Mouse (Mus musculus) embryonic facial prominence, embryonic 10.5 days (tissue): Measurements from ENCODE around the gene Tmem165. TPM values are rescaled to one million over a fixed set of nuclear protein-coding genes. Genes with fewer than 3 reads are reported as not detected.

Source experiments
- DNase-seq: peaks from one replicate; pipeline ENCODE4 v3.0.0-alpha.2; 2017; ENCODE audit warnings: low spot score
- H3K27ac ChIP-seq: fragments of 300-500 bp; sonication (generic); replicated peaks from 2 replicates; pipeline ENCODE4 v1.5.1; 2016; ENCODE audit warnings: mild to moderate bottlenecking
- H3K27me3 ChIP-seq: fragments of 300-500 bp; sonication (generic); replicated peaks from 2 replicates; pipeline ENCODE4 v1.6.1; 2016; ENCODE audit warnings: low read depth, mild to moderate bottlenecking; ENCODE audit not compliant: poor library complexity, severe bottlenecking
- H3K36me3 ChIP-seq: fragments of 300-500 bp; sonication (generic); replicated peaks from 2 replicates; pipeline ENCODE4 v1.6.1; 2016; ENCODE audit warnings: mild to moderate bottlenecking, moderate library complexity
- H3K4me1 ChIP-seq: fragments of 300-500 bp; sonication (generic); 2 replicates; pipeline ENCODE4 v1.6.1; 2016
- H3K4me3 ChIP-seq: fragments of 300-500 bp; sonication (generic); 2 replicates; pipeline ENCODE4 v1.5.1; 2016; ENCODE audit warnings: mild to moderate bottlenecking, moderate library complexity
- H3K9me3 ChIP-seq: fragments of 300-500 bp; sonication (generic); 2 replicates; pipeline ENCODE4 v1.6.1; 2016; ENCODE audit warnings: mild to moderate bottlenecking
- WGBS: fragments of 180-500 bp; shearing (Covaris S2); methylation state at CpG from one replicate; pipeline ENCODE4 v1.1.7; 2016; 5-methylcytosine and 5-hydroxymethylcytosine counted together
- polyA plus RNA-seq: library from polyadenylated mRNA; unstranded; fragments of >200 nt; fragmentation: Nextera tagmentation; extraction: Ambion mirVana; gene quantifications from 2 replicates; pipeline ENCODE4 v1.2.1, GENCODE M21; 2016

Gene Tmem165
- polyA plus RNA-seq, 1 experiment from 2014 or later, result 74.0 TPM

- DNase-seq, result no peak
- H3K4me3 ChIP-seq, result no peak overlapping the region
- peaks cover 5% of the 10 kb centered on the region; the same call in 1 of the 2 replicates for H3K27me3 ChIP-seq
- H3K36me3 ChIP-seq, result no peaks in the 10 kb centered on the region
- WGBS, result 88% methylated on average over 7 of the region's 7 CpGs
- peaks cover 17% of the 10 kb centered on the region for H3K4me1 ChIP-seq
- H3K9me3 ChIP-seq, result no peaks in the 10 kb centered on the region
- no peak overlapping the region for H3K27ac ChIP-seq
Measured at GRCm38 (mm10) chr5:76177664-76178063, 6.0 kb upstream of the Tmem165 start.

- Histone ChIP-seq H3K27me3 (peaks cover 8% of the 10 kb centered on the region; the same call in 1 of the 2 replicates), H3K4me3 (no peak overlapping the region), H3K9me3 (no peaks in the 10 kb centered on the region), H3K27ac (no peak overlapping the region), H3K4me1 (peaks cover 26% of the 10 kb centered on the region), H3K36me3 (no peaks in the 10 kb centered on the region)
- 95% methylated on average over 5 of the region's 5 CpGs for WGBS
- no peak for DNase-seq
Measured at GRCm38 (mm10) chr5:76179171-76179570, 4.5 kb upstream of the Tmem165 start.

- H3K9me3 ChIP-seq, result no peaks in the 10 kb centered on the region
- no peak overlapping the region for H3K27ac ChIP-seq
- no peak for DNase-seq
- H3K4me3 ChIP-seq, result no peak overlapping the region
- peaks cover 28% of the 10 kb centered on the region for H3K4me1 ChIP-seq
- 84% methylated on average over 5 of the region's 5 CpGs for WGBS
- H3K36me3 ChIP-seq, result no peaks in the 10 kb centered on the region
- H3K27me3 ChIP-seq, result peaks cover 8% of the 10 kb centered on the region; the same call in 1 of the 2 replicates
Measured at GRCm38 (mm10) chr5:76179791-76180190, 3.9 kb upstream of the Tmem165 start.

DNA sequence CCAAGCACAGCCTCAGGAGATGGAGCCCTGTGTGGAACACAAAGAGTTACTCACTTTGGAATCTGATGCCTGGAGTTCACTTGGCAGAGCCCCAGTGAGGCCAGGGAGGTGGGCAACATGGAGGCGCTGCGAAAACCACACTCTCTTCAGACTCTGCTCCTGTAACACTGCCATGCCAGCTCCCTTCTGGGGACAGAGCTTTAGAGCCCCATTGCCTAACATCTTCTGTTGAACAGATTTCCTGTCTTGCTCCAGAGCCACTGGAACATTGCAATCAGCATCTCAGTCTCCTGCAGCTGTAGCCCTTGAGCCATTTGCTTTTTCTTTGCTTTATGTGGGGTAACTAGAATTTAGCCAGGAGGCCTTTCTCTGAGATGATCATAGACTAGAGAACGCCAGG is 1.4 kb upstream of the Tmem165 start:
- no peak overlapping the region for H3K27ac ChIP-seq
- H3K9me3 ChIP-seq, result no peaks in the 10 kb centered on the region
- H3K36me3 ChIP-seq, result peaks cover 19% of the 10 kb centered on the region
- no peak for DNase-seq
- H3K27me3 ChIP-seq, result peaks cover 8% of the 10 kb centered on the region; the same call in 1 of the 2 replicates
- 65% methylated on average over 3 of the region's 3 CpGs for WGBS
- no peak overlapping the region for H3K4me3 ChIP-seq
- peaks cover 31% of the 10 kb centered on the region for H3K4me1 ChIP-seq

DNA sequence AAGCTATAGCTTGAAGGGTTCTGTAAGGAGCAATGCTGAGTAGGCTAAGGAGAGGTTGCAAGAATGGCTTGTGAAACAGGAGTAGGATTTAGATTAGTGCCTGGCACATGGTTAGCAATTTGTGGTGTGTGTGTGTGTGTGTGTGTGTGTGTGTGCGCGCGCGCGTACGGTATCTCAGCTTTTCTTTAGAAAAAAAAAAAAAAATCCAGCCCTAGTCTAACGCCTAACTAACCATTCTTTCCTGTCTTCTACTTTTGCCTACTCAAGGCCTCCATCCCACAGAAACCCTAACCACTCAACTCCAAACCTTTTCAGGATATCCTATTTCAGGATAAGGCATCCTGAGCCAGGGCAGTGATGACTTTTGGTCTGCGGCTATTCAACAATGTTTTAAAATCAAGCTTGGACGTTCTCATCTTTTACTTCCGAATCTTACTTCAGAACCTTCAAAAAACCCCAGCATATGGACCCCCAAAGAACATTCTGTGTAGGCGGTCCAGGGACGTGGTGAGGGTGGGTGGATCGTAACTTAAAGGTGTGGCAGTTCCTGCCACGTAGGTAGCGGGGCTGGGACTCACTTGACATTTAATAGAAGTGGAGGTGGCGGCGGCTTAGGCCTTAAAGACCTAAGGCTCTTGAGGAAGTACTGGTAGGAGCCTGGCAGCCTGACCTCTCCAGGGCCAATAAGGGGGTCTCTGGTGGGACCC is 484 bp upstream of the Tmem165 start:
- H3K4me1 ChIP-seq, result peaks cover 31% of the 10 kb centered on the region
- no peaks in the 10 kb centered on the region for H3K9me3 ChIP-seq
- H3K27ac ChIP-seq, result peak overlapping the region; percentile 98
- no peak for DNase-seq
- H3K27me3 ChIP-seq, result peaks cover 8% of the 10 kb centered on the region; the same call in 1 of the 2 replicates
- 37% methylated on average over 17 of the region's 17 CpGs for WGBS
- peak overlapping the region; percentile 93 for H3K4me3 ChIP-seq
- H3K36me3 ChIP-seq, result peaks cover 26% of the 10 kb centered on the region

GRCm38 (mm10) chr5:76184286-76185080 is 803 bp downstream of the Tmem165 start:
- 5% methylated on average over 38 of the region's 38 CpGs for WGBS
- peaks cover 8% of the 10 kb centered on the region; the same call in 1 of the 2 replicates for H3K27me3 ChIP-seq
- peak overlapping the region; percentile 93 for H3K4me3 ChIP-seq
- peaks cover 30% of the 10 kb centered on the region for H3K36me3 ChIP-seq
- H3K27ac ChIP-seq, result peak overlapping the region; percentile 98
- H3K4me1 ChIP-seq, result peaks cover 35% of the 10 kb centered on the region
- peak; percentile 88 for DNase-seq
- H3K9me3 ChIP-seq, result no peaks in the 10 kb centered on the region

GRCm38 (mm10) chr5:76187885-76188284 is 4.2 kb downstream of the Tmem165 start:
- Histone ChIP-seq H3K4me3 (no peak overlapping the region), H3K4me1 (peaks cover 41% of the 10 kb centered on the region), H3K27ac (no peak overlapping the region), H3K36me3 (peaks cover 55% of the 10 kb centered on the region), H3K27me3 (peaks cover under 1% of the 10 kb centered on the region; the same call in 1 of the 2 replicates), H3K9me3 (no peaks in the 10 kb centered on the region)
- 87% methylated on average over 5 of the region's 5 CpGs for WGBS
- DNase-seq, result no peak

DNA sequence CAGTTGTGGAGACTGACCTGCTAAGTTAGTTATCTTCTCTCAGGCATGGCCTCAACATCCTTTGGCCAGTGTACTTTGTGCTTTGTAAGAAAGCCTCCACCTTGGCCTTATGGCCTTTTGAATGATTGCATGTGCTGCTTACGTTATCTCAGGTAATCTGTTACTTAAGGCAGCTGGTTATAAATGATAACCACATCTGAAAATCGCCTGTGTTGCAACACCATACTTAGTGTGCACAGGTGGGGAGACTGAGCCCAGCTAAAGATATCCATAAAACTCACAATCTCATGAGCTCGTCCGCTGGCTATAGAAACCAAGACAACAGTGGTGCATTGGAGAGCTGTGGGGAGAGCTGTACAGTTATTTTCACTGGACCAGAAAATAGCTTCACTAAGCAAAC is 6.9 kb downstream of the Tmem165 start:
- H3K27me3 ChIP-seq, result no peaks in the 10 kb centered on the region
- no peak for DNase-seq
- no peaks in the 10 kb centered on the region for H3K9me3 ChIP-seq
- no peak overlapping the region for H3K27ac ChIP-seq
- H3K4me3 ChIP-seq, result no peak overlapping the region
- 90% methylated on average over 4 of the region's 4 CpGs for WGBS
- H3K4me1 ChIP-seq, result peaks cover 23% of the 10 kb centered on the region
- peaks cover 69% of the 10 kb centered on the region for H3K36me3 ChIP-seq

GRCm38 (mm10) chr5:76193075-76193474 is 9.4 kb downstream of the Tmem165 start:
- DNase-seq, result no peak
- Histone ChIP-seq H3K4me3 (no peak overlapping the region), H3K4me1 (peaks cover 16% of the 10 kb centered on the region), H3K27me3 (no peaks in the 10 kb centered on the region), H3K9me3 (no peaks in the 10 kb centered on the region), H3K27ac (no peak overlapping the region), H3K36me3 (peaks cover 73% of the 10 kb centered on the region)

DNA sequence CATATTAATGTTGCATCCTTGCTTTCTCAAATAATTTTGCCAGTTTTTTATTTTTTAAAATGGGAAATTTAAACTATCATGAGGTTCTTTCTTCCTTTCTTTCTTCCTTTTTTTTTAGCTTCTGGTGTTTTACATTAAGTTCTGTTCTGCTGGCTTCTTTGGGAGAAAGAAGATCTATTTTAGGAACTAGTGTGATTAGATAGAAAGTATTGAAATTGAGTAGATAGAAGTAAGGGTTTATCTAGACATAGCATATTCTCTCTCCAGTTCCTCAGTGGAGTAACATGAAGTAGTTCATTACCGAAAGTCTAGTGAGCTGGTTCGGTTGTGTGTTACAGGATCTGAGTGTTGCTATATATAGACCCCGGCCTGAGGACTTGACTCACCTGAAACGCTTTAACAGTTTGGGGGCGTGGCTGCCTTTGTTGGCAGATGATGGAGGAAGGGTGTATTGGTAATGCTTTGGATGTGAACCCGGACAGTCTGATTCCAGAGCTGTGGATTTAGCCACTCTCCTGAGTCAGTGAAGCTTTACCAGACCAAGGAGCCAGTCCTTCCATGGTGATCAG is 10.8 kb downstream of the Tmem165 start:
- no peak overlapping the region for H3K4me3 ChIP-seq
- H3K27ac ChIP-seq, result no peak overlapping the region
- DNase-seq, result no peak
- no peaks in the 10 kb centered on the region for H3K9me3 ChIP-seq
- H3K27me3 ChIP-seq, result no peaks in the 10 kb centered on the region
- peaks cover 13% of the 10 kb centered on the region for H3K4me1 ChIP-seq
- H3K36me3 ChIP-seq, result peaks cover 81% of the 10 kb centered on the region
- 91% methylated on average over 6 of the region's 6 CpGs for WGBS

GRCm38 (mm10) chr5:76199346-76199745 is 15.7 kb downstream of the Tmem165 start:
- Histone ChIP-seq H3K27ac (no peak overlapping the region), H3K36me3 (peaks cover 95% of the 10 kb centered on the region), H3K4me3 (no peak overlapping the region), H3K9me3 (no peaks in the 10 kb centered on the region), H3K27me3 (no peaks in the 10 kb centered on the region), H3K4me1 (no peaks in the 10 kb centered on the region)
- WGBS, result 93% methylated on average over 13 of the region's 13 CpGs
- DNase-seq, result no peak

- peaks cover 98% of the 10 kb centered on the region for H3K36me3 ChIP-seq
- no peak for DNase-seq
- WGBS, result 96% methylated on average over 3 of the region's 3 CpGs
Measured at GRCm38 (mm10) chr5:76203171-76203570, 19.5 kb downstream of the Tmem165 start.

More at GRCm38 (mm10) chr5:76203171-76203570, 19.5 kb downstream of the Tmem165 start:
- Histone ChIP-seq H3K4me3 (no peak overlapping the region), H3K4me1 (no peaks in the 10 kb centered on the region), H3K27ac (no peak overlapping the region), H3K27me3 (no peaks in the 10 kb centered on the region), H3K9me3 (no peaks in the 10 kb centered on the region)
